Mouse (Mus musculus): ENCODE measurements around the gene Fam43a. TPM values are rescaled to one million over a fixed set of nuclear protein-coding genes. Genes with fewer than 3 reads are reported as not detected.

The Fam43a gene
- polyA plus RNA-seq (2012; rRNA removed; ENCODE audit: low replicate concordance), result 9.1 and 9.8 TPM in 2 replicates

GRCm38 (mm10) chr16:30599491-30600268 lies at the start of gene Fam43a:
Fam43a (plus strand) TSS chr16:30599723.

GRCm38 (mm10) chr16:30550748-30551192 lies 48.8 kb upstream of the Fam43a start, which contains the start of gene Tmem44:
Tmem44 (minus strand) TSS chr16:30550842.

GRCm38 (mm10) chr16:30587494-30588327 lies 11.8 kb upstream of the Fam43a start, which contains the start of gene Lsg1:
Lsg1 (minus strand) TSS chr16:30587592.

Other genes starting within 250 kb of the Fam43a start
- gene Atp13a3, start 193.7 kb upstream of the Fam43a start, polyA plus RNA-seq (2012; rRNA removed; ENCODE audit: low replicate concordance), result 14.7 and 44.9 TPM in 2 replicates
- gene Tmem44, start 48.9 kb upstream of the Fam43a start, polyA plus RNA-seq (2012; rRNA removed; ENCODE audit: low replicate concordance), result 2.0 and 2.8 TPM in 2 replicates
- gene Lsg1, start 12.1 kb upstream of the Fam43a start, polyA plus RNA-seq (2012; rRNA removed; ENCODE audit: low replicate concordance), result 3.1 and 3.9 TPM in 2 replicates

Data from duodenum, adult 2 months (tissue).